Mouse (Mus musculus): ENCODE data around the gene Maml3. TPM values are rescaled to one million over a fixed set of nuclear protein-coding genes. Genes with fewer than 3 reads are reported as not detected.
A peak's percentile ranks its signal among the peaks of the same experiment; 100 is the strongest.

Maml3 gene
- polyA plus RNA-seq, 1 experiment from 2014 or later = 5.6 TPM

GRCm38 (mm10) chr3:51805488-51806318 lies 299.2 kb downstream of the Maml3 start:
- Histone ChIP-seq H3K4me3 (0 out of 2 replicates have a peak overlapping the region, but pooled peaks have one; percentile 11), H3K27me3 (ENCODE audit: insufficient read depth, poor library complexity, severe bottlenecking) (peaks cover 64% of the 10 kb centered on the region), H3K4me1 (replicated peaks) (peaks cover 76% of the 10 kb centered on the region), H3K27ac (peak overlapping the region; percentile 71), H3K9me3 (0 out of 2 replicates have a peak, but pooled peaks cover 2% of the 10 kb centered on the region), H3K36me3 (no peaks in the 10 kb centered on the region)
- peak; percentile 65 for DNase-seq (ENCODE audit: low spot score)
- WGBS = 27% methylated on average over 13 of the region's 13 CpGs

DNA sequence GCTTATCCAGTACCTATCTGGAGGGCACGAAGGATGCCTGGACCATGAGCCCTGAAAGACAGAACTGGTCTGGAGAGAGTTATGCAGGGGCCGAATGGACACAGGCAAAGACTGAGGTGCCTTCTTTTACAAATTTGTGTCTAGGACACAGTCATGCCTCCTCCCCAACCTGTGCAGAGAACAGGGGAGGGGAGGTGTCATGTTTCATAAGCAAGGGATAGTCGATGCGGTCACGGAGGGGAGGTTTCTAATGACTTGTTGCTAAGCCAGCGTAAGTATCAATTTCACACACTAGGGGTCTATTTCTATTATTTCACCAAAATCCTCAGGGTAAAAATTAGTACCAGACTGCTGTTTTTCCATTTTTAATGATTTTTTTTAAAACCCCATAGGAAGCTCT lies 301.0 kb downstream of the Maml3 start:
- no peak for DNase-seq (ENCODE audit: low spot score)
- 0 out of 2 replicates have a peak, but pooled peaks cover 2% of the 10 kb centered on the region for H3K9me3 ChIP-seq
- H3K4me3 ChIP-seq = no peak overlapping the region
- H3K27me3 ChIP-seq (ENCODE audit: insufficient read depth, poor library complexity, severe bottlenecking) = peaks cover 70% of the 10 kb centered on the region
- WGBS = 65% methylated on average over 6 of the region's 6 CpGs
- H3K36me3 ChIP-seq = no peaks in the 10 kb centered on the region
- no peak overlapping the region for H3K27ac ChIP-seq
- peaks cover 71% of the 10 kb centered on the region for H3K4me1 ChIP-seq (replicated peaks)

GRCm38 (mm10) chr3:51799650-51800049 lies 305.2 kb downstream of the Maml3 start:
- no peaks in the 10 kb centered on the region for H3K9me3 ChIP-seq
- H3K27ac ChIP-seq = no peak overlapping the region
- peaks cover 40% of the 10 kb centered on the region for H3K27me3 ChIP-seq (ENCODE audit: insufficient read depth, poor library complexity, severe bottlenecking)
- no peak overlapping the region for H3K4me3 ChIP-seq
- WGBS = 92% methylated on average over 9 of the region's 9 CpGs
- no peaks in the 10 kb centered on the region for H3K36me3 ChIP-seq
- H3K4me1 ChIP-seq (replicated peaks) = peaks cover 85% of the 10 kb centered on the region
- DNase-seq (ENCODE audit: low spot score) = no peak

DNA sequence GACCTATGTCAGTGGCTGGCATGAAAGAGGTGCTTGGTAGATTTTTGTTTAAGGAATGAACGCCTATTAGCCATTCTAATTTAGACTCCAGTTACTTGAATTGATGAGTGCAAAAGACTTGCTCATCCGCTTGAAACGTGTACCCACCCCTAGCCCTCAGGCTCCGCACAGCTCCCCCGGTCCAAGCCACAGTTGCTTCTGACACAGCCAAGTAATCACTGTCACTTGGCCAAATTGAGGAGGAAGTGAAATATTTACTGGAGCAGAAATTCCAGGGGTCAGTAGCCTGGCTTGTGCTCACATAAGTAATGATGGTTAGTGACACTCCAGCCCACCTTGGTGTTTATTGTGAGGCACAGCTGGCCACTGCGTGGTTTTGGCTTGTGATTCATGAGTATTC lies 308.0 kb downstream of the Maml3 start:
- Histone ChIP-seq H3K4me3 (0 out of 2 replicates have a peak overlapping the region, but pooled peaks have one; percentile 2), H3K27ac (peak overlapping the region; percentile 9), H3K4me1 (replicated peaks) (peaks cover 68% of the 10 kb centered on the region), H3K9me3 (no peaks in the 10 kb centered on the region), H3K36me3 (no peaks in the 10 kb centered on the region), H3K27me3 (ENCODE audit: insufficient read depth, poor library complexity, severe bottlenecking) (peaks cover 17% of the 10 kb centered on the region)
- 49% methylated on average over 6 of the region's 6 CpGs for WGBS
- no peak for DNase-seq (ENCODE audit: low spot score)

DNA sequence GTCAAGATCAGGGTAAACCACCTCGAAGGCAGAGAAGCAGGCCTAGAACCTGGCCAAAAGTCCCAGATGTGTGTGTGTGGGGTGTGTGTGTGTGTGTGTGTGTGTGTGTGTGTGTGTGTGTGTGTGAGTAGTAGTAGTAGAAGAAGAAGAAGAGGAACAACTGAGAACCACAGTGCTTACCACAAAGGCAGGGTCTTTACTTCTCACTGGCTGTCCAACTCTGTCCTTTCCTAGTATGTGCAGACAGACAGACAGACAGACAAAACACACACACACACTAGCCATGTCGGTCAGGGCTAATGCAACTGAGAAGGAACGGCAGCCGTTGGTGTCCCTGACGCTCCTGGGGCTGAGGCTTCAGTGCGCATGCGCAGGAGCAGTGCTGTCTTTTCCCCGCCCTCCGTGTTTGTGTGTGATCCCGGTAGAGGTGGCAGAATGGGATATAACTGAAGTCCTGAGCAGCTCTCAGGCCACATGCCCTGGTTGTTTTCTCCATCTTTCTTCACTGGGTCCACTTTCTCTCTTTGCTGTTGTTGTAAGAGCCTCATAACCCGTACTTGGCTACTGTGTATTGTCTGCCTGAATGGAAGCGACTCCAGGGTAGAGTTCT lies 308.6 kb downstream of the Maml3 start:
- 74% methylated on average over 12 of the region's 12 CpGs for WGBS
- no peak for DNase-seq (ENCODE audit: low spot score)
- Histone ChIP-seq H3K27ac (peak overlapping the region; percentile 9), H3K9me3 (no peaks in the 10 kb centered on the region), H3K27me3 (ENCODE audit: insufficient read depth, poor library complexity, severe bottlenecking) (peaks cover 17% of the 10 kb centered on the region), H3K36me3 (no peaks in the 10 kb centered on the region), H3K4me1 (replicated peaks) (peaks cover 72% of the 10 kb centered on the region), H3K4me3 (0 out of 2 replicates have a peak overlapping the region, but pooled peaks have one; percentile 2)

DNA sequence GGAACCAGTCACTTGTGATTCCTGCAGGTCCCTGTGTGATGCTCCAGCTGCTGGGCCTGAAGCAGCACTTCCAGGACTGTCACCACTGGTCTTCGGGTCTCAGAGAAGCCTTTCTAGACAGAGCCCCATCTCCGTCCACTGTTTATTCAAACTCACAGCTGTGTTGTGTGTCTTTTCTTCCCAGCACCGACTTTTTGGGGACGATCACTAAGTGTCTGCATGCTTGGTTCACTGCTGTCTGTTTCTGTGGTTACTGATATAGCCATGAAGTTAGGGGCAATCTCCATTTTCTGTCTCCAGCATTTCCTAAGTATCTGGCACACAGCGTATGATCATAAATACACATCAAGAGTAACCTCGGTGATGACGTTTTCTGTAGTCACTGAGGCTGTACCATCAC lies 313.3 kb downstream of the Maml3 start:
- Histone ChIP-seq H3K27me3 (ENCODE audit: insufficient read depth, poor library complexity, severe bottlenecking) (no peaks in the 10 kb centered on the region), H3K4me1 (replicated peaks) (peaks cover 70% of the 10 kb centered on the region)
- 51% methylated on average over 7 of the region's 7 CpGs for WGBS

GRCm38 (mm10) chr3:51789389-51789904 lies 315.4 kb downstream of the Maml3 start:
- H3K4me3 ChIP-seq = peak overlapping the region; percentile 45
- 24% methylated on average over 10 of the region's 10 CpGs for WGBS
- H3K27me3 ChIP-seq (ENCODE audit: insufficient read depth, poor library complexity, severe bottlenecking) = no peaks in the 10 kb centered on the region
- DNase-seq (ENCODE audit: low spot score) = no peak
- H3K27ac ChIP-seq = peak overlapping the region; percentile 94
- H3K4me1 ChIP-seq (replicated peaks) = peaks cover 64% of the 10 kb centered on the region
- H3K36me3 ChIP-seq = no peaks in the 10 kb centered on the region; the same call in 1 of the 2 replicates
- H3K9me3 ChIP-seq = no peaks in the 10 kb centered on the region

More for the DNA sequence above, 313.3 kb downstream of the Maml3 start:
- Histone ChIP-seq H3K9me3 (no peaks in the 10 kb centered on the region), H3K36me3 (no peaks in the 10 kb centered on the region; the same call in 1 of the 2 replicates), H3K4me3 (no peak overlapping the region), H3K27ac (peak overlapping the region; percentile 94)
- no peak for DNase-seq (ENCODE audit: low spot score)

- H3K27me3 ChIP-seq (ENCODE audit: insufficient read depth, poor library complexity, severe bottlenecking) = no peaks in the 10 kb centered on the region
- H3K9me3 ChIP-seq = no peaks in the 10 kb centered on the region
- no peaks in the 10 kb centered on the region; the same call in 1 of the 2 replicates for H3K36me3 ChIP-seq
- peak overlapping the region; percentile 45 for H3K4me3 ChIP-seq
- peak overlapping the region; percentile 94 for H3K27ac ChIP-seq
- H3K4me1 ChIP-seq (replicated peaks) = peaks cover 64% of the 10 kb centered on the region
- peak; percentile 96 for DNase-seq (ENCODE audit: low spot score)
- WGBS = under 1% methylated on average over 17 of the region's 17 CpGs
Measured at GRCm38 (mm10) chr3:51788591-51789339, 316.1 kb downstream of the Maml3 start.

- Histone ChIP-seq H3K27me3 (ENCODE audit: insufficient read depth, poor library complexity, severe bottlenecking) (no peaks in the 10 kb centered on the region), H3K36me3 (no peaks in the 10 kb centered on the region; the same call in 1 of the 2 replicates), H3K9me3 (no peaks in the 10 kb centered on the region), H3K4me1 (replicated peaks) (peaks cover 64% of the 10 kb centered on the region), H3K27ac (peak overlapping the region; percentile 94), H3K4me3 (peak overlapping the region; percentile 45; the same call in 1 of the 2 replicates)
- no peak for DNase-seq (ENCODE audit: low spot score)
- WGBS = 94% methylated on average over 2 of the region's 2 CpGs
Measured at GRCm38 (mm10) chr3:51787945-51788344, 316.9 kb downstream of the Maml3 start.

DNA sequence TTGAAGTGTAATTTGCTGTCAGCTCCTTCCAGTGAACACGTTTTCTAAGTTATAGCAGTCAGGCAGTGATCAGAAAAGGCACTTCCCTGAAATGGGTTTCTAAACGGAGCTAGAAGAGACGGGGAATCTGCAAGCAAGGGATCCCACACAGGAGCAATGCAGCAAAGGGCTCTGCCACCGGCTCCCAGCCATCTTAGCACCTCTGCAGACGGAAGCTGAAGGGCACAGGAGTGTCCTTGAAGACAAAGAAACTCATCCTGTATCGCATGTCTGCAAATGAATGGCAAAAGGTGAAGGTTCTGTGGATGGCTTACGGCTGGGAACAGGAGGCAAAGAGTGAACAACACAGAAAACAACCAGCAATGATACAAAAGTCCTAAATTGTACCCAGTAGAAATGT lies 319.1 kb downstream of the Maml3 start:
- peak overlapping the region; percentile 71 for H3K27ac ChIP-seq
- H3K27me3 ChIP-seq (ENCODE audit: insufficient read depth, poor library complexity, severe bottlenecking) = no peaks in the 10 kb centered on the region
- no peak overlapping the region for H3K4me3 ChIP-seq
- no peak for DNase-seq (ENCODE audit: low spot score)
- peaks cover 42% of the 10 kb centered on the region for H3K4me1 ChIP-seq (replicated peaks)
- 82% methylated on average over 7 of the region's 7 CpGs for WGBS
- no peaks in the 10 kb centered on the region; the same call in 1 of the 2 replicates for H3K36me3 ChIP-seq
- no peaks in the 10 kb centered on the region for H3K9me3 ChIP-seq

GRCm38 (mm10) chr3:51782191-51782590 lies 322.7 kb downstream of the Maml3 start:
- Histone ChIP-seq H3K27ac (peak overlapping the region; percentile 46; the same call in 1 of the 2 replicates), H3K4me1 (replicated peaks) (peaks cover 32% of the 10 kb centered on the region), H3K4me3 (no peak overlapping the region), H3K27me3 (ENCODE audit: insufficient read depth, poor library complexity, severe bottlenecking) (no peaks in the 10 kb centered on the region), H3K9me3 (no peaks in the 10 kb centered on the region), H3K36me3 (no peaks in the 10 kb centered on the region; the same call in 1 of the 2 replicates)
- 90% methylated on average over 10 of the region's 10 CpGs for WGBS
- DNase-seq (ENCODE audit: low spot score) = no peak

Measured in hindbrain, embryonic 10.5 days (tissue).